Mouse (Mus musculus): ENCODE results near the gene Lrp4.

- TF ChIP-seq CTCF (IDR thresholded peaks at IDR 0.05; ENCODE audit: low read depth), result no peak
- no peak for TF ChIP-seq EP300 (IDR thresholded peaks at IDR 0.05; ENCODE audit: low read depth)
These were observed 50.8 kb downstream of the Lrp4 start for GRCm38 (mm10) chr2:91508076-91508475.
